Mouse (Mus musculus) Patski (cell line): Measurements from ENCODE around the gene Olfr1394. TPM values are rescaled to one million over a fixed set of nuclear protein-coding genes. Genes with fewer than 3 reads are reported as not detected.

ENCODE experiments used
- ATAC-seq: fragments of 100-300 bp; one replicate; pipeline ENCODE4 v1.8.0; 2021
- CTCF ChIA-PET: fragments of 350-600 bp; sonication (Branson Sonifier 250); formaldehyde crosslinking; loops from one replicate; lab custom pipeline; 2022; ENCODE audit warnings: inconsistent platforms; lab: Charles Lee
- POLR2A ChIA-PET: fragments of 350-600 bp; sonication (Branson Sonifier 250); formaldehyde crosslinking; loops from one replicate; lab custom pipeline; 2022; ENCODE audit warnings: antibody characterized with exemption, inconsistent platforms; lab: Charles Lee
- DNase-seq: peaks from one replicate; pipeline ENCODE4 v3.0.0-alpha.2; 2011; ENCODE audit warnings: low read depth, low spot score
- H3K27me3 ChIP-seq: fragments of 371-371 bp; one replicate; pipeline ENCODE4 v1.5.1; 2021
- CTCF ChIP-seq: fragments of 100-300 bp; IDR thresholded peaks from one replicate; pipeline ENCODE4 v1.5.1; 2021
- in situ Hi-C: fragments of 300-500 bp; cut with MboI; formaldehyde crosslinking; loops from 3 replicates; pipeline ENCODE4 v1.11.1; 2018; ENCODE audit warnings: low pct_unique_long_range_greater_than_20kb, mixed read lengths
- polyA plus RNA-seq: library from polyadenylated mRNA; unstranded; gene quantifications from one replicate; pipeline ENCODE4 v1.2.3, GENCODE M21; 2021

Gene Olfr1394
- not detected for polyA plus RNA-seq

GRCm38 (mm10) chr11:49154077-49154476, at the start of gene Olfr1394:
Olfr1394 (plus strand) TSS chr11:49154377.
- ATAC-seq: no peak
- POLR2A ChIA-PET: no interaction called here

GRCm38 (mm10) chr11:49105752-49106151, 48.4 kb upstream of the Olfr1394 start:
- H3K27me3 ChIP-seq: peaks cover 5% of the 10 kb centered on the region
- in situ Hi-C loops: loop anchor here (5.0 kb wide), 1 partner anchor 167 kb away; no protein-coding TSS in a partner anchor
- no peak for DNase-seq
- TF ChIP-seq CTCF: no peak
- ATAC-seq: no peak
- CTCF ChIA-PET: no interaction called here
- POLR2A ChIA-PET: no interaction called here

More at GRCm38 (mm10) chr11:49154077-49154476, at the start of gene Olfr1394:
- no peak for DNase-seq
- in situ Hi-C loops: no loop called here
- no peak for TF ChIP-seq CTCF
- peaks cover 21% of the 10 kb centered on the region for H3K27me3 ChIP-seq
- CTCF ChIA-PET: interaction anchor here (0.9 to 1.4 kb wide), 2 partner anchors 10 to 379 kb away, joined by 3 to 5 read pairs; no protein-coding TSS in a partner anchor

GRCm38 (mm10) chr11:49107650-49108537, 46.3 kb upstream of the Olfr1394 start:
- ChIA-PET CTCF (interaction anchor here (0.6 to 4.5 kb wide), 9 partner anchors 12 to 320 kb away, joined by 3 to 21 read pairs (median 3); partner anchors contain the start of gene Irgm1), POLR2A (interaction anchor here (0.5 kb wide), 1 partner anchor 318 kb away, joined by 5 read pairs; no protein-coding TSS in a partner anchor)
- no peak for DNase-seq
- TF ChIP-seq CTCF: no peak
- in situ Hi-C loops: loop anchor here (5.0 kb wide), 1 partner anchor 164 kb away; no protein-coding TSS in a partner anchor
- H3K27me3 ChIP-seq: peaks cover 10% of the 10 kb centered on the region
- no peak for ATAC-seq

- H3K27me3 ChIP-seq: peaks cover 10% of the 10 kb centered on the region
- in situ Hi-C loops: loop anchor here (5.0 kb wide), 1 partner anchor 163 kb away; no protein-coding TSS in a partner anchor
- POLR2A ChIA-PET: interaction anchor here (0.5 kb wide), 1 partner anchor 319 kb away, joined by 5 read pairs; no protein-coding TSS in a partner anchor
- ATAC-seq (no peak), DNase-seq (no peak)
- TF ChIP-seq CTCF: peak; percentile 76
- CTCF ChIA-PET: interaction anchor here (1.0 to 4.5 kb wide), 12 partner anchors 12 to 334 kb away, joined by 3 to 21 read pairs (median 4); partner anchors contain the start of gene Irgm1
These were observed 45.3 kb upstream of the Olfr1394 start for GRCm38 (mm10) chr11:49108833-49109232.

GRCm38 (mm10) chr11:49111000-49111399, 43.2 kb upstream of the Olfr1394 start:
- CTCF ChIA-PET: interaction anchor here (4.5 kb wide), 1 partner anchor 252 kb away, joined by 21 read pairs; no protein-coding TSS in a partner anchor

GRCm38 (mm10) chr11:49112624-49113219, 41.5 kb upstream of the Olfr1394 start:
- DNase-seq (no peak), ATAC-seq (no peak)
- CTCF ChIA-PET: interaction anchor here (1.1 kb wide), 1 partner anchor 337 kb away, joined by 3 read pairs; no protein-coding TSS in a partner anchor
- no peak for TF ChIP-seq CTCF
- in situ Hi-C loops: loop anchor here (10.0 kb wide), 1 partner anchor 328 kb away; no protein-coding TSS in a partner anchor
- H3K27me3 ChIP-seq: peaks cover 21% of the 10 kb centered on the region
- POLR2A ChIA-PET: no interaction called here

More at GRCm38 (mm10) chr11:49111000-49111399, 43.2 kb upstream of the Olfr1394 start:
- ATAC-seq (no peak), DNase-seq (no peak)
- TF ChIP-seq CTCF: no peak
- H3K27me3 ChIP-seq: peaks cover 15% of the 10 kb centered on the region
- in situ Hi-C loops: loop anchor here (10.0 kb wide), 1 partner anchor 326 kb away; no protein-coding TSS in a partner anchor
- POLR2A ChIA-PET: no interaction called here

- DNase-seq (no peak), ATAC-seq (no peak)
- no peak for TF ChIP-seq CTCF
- in situ Hi-C loops: loop anchor here (10.0 kb wide), 1 partner anchor 329 kb away; no protein-coding TSS in a partner anchor
- ChIA-PET CTCF (interaction anchor here (1.0 kb wide), 1 partner anchor 339 kb away, joined by 3 read pairs; no protein-coding TSS in a partner anchor), POLR2A (no interaction called here)
- peaks cover 27% of the 10 kb centered on the region for H3K27me3 ChIP-seq
These were observed 40.0 kb upstream of the Olfr1394 start for GRCm38 (mm10) chr11:49114158-49114557.

GRCm38 (mm10) chr11:49114774-49115173, 39.4 kb upstream of the Olfr1394 start, which contains the start of gene Olfr1396:
Olfr1396 (minus strand) TSS chr11:49114874.
- POLR2A ChIA-PET: no interaction called here

GRCm38 (mm10) chr11:49119635-49120034, 34.5 kb upstream of the Olfr1394 start:
- TF ChIP-seq CTCF: no peak
- ChIA-PET CTCF (interaction anchor here (1.0 kb wide), 1 partner anchor 345 kb away, joined by 5 read pairs; no protein-coding TSS in a partner anchor), POLR2A (no interaction called here)
- in situ Hi-C loops: loop anchor here (10.0 kb wide), 1 partner anchor 335 kb away; no protein-coding TSS in a partner anchor
- H3K27me3 ChIP-seq: peaks cover 61% of the 10 kb centered on the region
- ATAC-seq (no peak), DNase-seq (no peak)

More at GRCm38 (mm10) chr11:49114774-49115173, 39.4 kb upstream of the Olfr1394 start, which contains the start of gene Olfr1396:
- CTCF ChIA-PET: interaction anchor here (1.0 kb wide), 1 partner anchor 340 kb away, joined by 3 read pairs; no protein-coding TSS in a partner anchor
- H3K27me3 ChIP-seq: peaks cover 33% of the 10 kb centered on the region
- TF ChIP-seq CTCF: no peak
- ATAC-seq: no peak
- in situ Hi-C loops: loop anchor here (10.0 kb wide), 1 partner anchor 330 kb away; no protein-coding TSS in a partner anchor
- no peak for DNase-seq
